Mouse (Mus musculus) kidney, adult 2 months (tissue): Measurements from ENCODE around the gene Rps6kc1.

Experiments
- CTCF ChIP-seq: fragments of 200-500 bp; conservative IDR thresholded peaks from 2 replicates; pipeline ENCODE4 v1.5.1; 2011; ENCODE audit warnings: low read depth, mild to moderate bottlenecking, control low read depth, low read length, moderate library complexity, mixed read lengths; ENCODE audit not compliant: insufficient read depth, insufficient read length
- POLR2A ChIP-seq: fragments of 200-500 bp; IDR thresholded peaks from one replicate; pipeline ENCODE4 v1.6.1; 2011; ENCODE audit warnings: low read depth, low read length, control low read depth

GRCm38 (mm10) chr1:190667821-190668220 lies 243.7 kb downstream of the Rps6kc1 start:
- TF ChIP-seq CTCF (no peak), POLR2A (no peak)
